Mouse (Mus musculus): ENCODE results near the gene Copg2.

Copg2 gene

GRCm38 (mm10) chr6:30732571-30733130 is 163.9 kb downstream of the Copg2 start:
- DNase-seq: no peak

GRCm38 (mm10) chr6:30730301-30730971 is 166.2 kb downstream of the Copg2 start:
- DNase-seq: no peak

- DNase-seq: no peak
Observed at GRCm38 (mm10) chr6:30723331-30723730, 173.3 kb downstream of the Copg2 start, which contains the start of gene Mest. TSS of gene Mest (plus strand) at chr6:30723547.

- no peak for DNase-seq
Observed at GRCm38 (mm10) chr6:30722385-30723164, 174.0 kb downstream of the Copg2 start.

- DNase-seq: no peak
Observed at GRCm38 (mm10) chr6:30716796-30717195, 179.8 kb downstream of the Copg2 start.

- DNase-seq: no peak
Observed at GRCm38 (mm10) chr6:30714891-30715471, 181.6 kb downstream of the Copg2 start.

- no peak for DNase-seq
Observed at GRCm38 (mm10) chr6:30713896-30714295, 182.7 kb downstream of the Copg2 start.

GRCm38 (mm10) chr6:30713455-30713854 is 183.1 kb downstream of the Copg2 start:
- DNase-seq: no peak

GRCm38 (mm10) chr6:30712484-30712883 is 184.1 kb downstream of the Copg2 start:
- no peak for DNase-seq

- DNase-seq: no peak
Observed at GRCm38 (mm10) chr6:30711365-30711763, 185.2 kb downstream of the Copg2 start.

- DNase-seq: no peak
Observed at GRCm38 (mm10) chr6:30710371-30711364, 185.9 kb downstream of the Copg2 start.

- DNase-seq: no peak
Observed at GRCm38 (mm10) chr6:30709115-30709514, 187.5 kb downstream of the Copg2 start.

GRCm38 (mm10) chr6:30703977-30704602 is 192.5 kb downstream of the Copg2 start:
- DNase-seq: no peak

- DNase-seq: no peak
Observed at GRCm38 (mm10) chr6:30703476-30703875, 193.1 kb downstream of the Copg2 start.

GRCm38 (mm10) chr6:30702881-30703280 is 193.7 kb downstream of the Copg2 start:
- DNase-seq: no peak

- DNase-seq: no peak
Observed at GRCm38 (mm10) chr6:30700182-30700581, 196.4 kb downstream of the Copg2 start.

GRCm38 (mm10) chr6:30698036-30698435 is 198.6 kb downstream of the Copg2 start:
- no peak for DNase-seq

All from kidney, adult 8-10 months (tissue).